Mouse (Mus musculus): Measurements from ENCODE around the gene Saysd1. TPM values are rescaled to one million over a fixed set of nuclear protein-coding genes. Genes with fewer than 3 reads are reported as not detected.

Gene Saysd1
- polyA plus RNA-seq, 1 experiment = 7.8 TPM

DNA sequence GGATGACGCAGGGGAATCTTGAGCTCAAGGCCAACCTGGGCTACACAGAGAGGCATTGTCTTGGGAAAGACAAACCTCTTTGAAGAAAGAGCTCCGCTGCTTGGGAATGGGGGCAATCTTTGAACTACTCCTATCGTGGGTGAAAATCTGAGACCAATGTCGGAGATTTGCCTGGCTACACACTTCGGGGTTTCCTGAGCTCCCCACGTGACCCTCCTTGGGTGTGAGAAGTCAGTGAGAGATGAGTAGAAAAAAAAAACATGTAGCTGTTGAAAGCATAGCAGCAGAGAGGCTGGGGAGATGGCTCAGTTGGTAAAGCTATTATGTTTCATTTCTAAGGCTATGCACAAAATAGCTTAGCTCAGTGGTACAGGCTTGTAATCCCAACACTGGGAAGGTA, 23.4 kb downstream of the Saysd1 start:
- no peak for DNase-seq (ENCODE audit: low read depth, low spot score)
- WGBS = 88% methylated on average over 6 of the region's 6 CpGs

DNA sequence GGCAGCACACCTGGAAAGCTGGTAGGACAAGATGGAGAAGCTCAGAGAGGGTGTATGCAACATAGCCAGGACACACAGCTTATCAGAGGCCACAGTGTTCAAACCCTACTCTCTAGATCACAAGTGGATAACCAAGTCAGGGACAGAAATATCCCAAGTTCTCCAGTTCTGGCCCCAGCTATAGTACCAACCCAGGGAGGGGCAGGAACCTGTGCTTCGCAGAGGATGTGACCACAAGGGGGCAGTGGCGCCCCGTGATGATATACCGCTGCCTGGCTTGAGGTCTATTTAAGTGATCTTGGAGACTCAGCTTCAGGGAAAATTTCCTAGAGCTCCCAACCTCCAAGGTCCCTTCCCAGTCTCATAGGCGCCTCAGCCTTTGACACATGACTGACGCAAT, 24.4 kb downstream of the Saysd1 start:
- WGBS = 2% methylated on average over 6 of the region's 6 CpGs
- no peak for DNase-seq (ENCODE audit: low read depth, low spot score)

DNA sequence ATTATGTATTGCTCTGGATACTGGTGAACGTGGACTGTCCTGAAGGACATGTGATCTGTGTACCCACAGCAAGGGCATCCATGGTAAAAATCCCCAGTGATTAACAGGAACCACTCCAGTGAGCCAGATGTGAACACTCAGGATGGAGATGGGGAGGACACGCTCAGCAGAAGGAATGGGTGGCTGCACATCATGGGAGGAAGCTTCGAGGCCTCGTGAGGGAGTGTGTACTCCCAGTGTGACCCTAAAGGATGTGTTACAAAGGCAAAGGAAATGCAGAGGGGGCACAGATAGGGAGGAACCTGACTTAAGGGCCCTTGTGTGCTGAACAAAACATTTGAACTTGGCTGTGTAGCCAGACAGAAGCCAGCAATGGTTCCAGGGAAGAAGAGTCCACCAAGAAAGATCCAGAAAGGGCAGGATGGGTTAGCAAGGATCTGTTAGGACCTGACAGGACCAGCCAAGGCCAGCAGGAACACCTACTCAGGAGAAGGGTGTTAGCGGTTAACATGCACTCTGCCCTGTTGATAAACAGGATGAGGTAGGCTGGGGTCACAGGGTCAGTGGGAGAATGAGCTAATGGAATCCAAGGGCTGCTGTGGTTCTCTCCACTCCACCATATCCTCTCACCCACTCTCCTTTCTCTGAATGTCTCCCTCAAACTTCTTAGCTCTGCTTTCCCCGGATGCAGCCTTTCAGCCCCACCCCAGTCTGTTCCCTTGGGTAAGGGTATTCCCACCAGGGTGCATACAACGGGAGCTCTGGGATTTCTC, 25.0 kb downstream of the Saysd1 start:
- no peak for DNase-seq (ENCODE audit: low read depth, low spot score)
- WGBS = 54% methylated on average over 7 of the region's 7 CpGs

GRCm38 (mm10) chr14:20112218-20112617, 26.1 kb downstream of the Saysd1 start:
- no peak for DNase-seq (ENCODE audit: low read depth, low spot score)
- WGBS = 88% methylated on average over 3 of the region's 3 CpGs

GRCm38 (mm10) chr14:20110945-20111344, 27.4 kb downstream of the Saysd1 start:
- WGBS = 20% methylated on average over 1 of the region's 1 CpGs
- no peak for DNase-seq (ENCODE audit: low read depth, low spot score)

DNA sequence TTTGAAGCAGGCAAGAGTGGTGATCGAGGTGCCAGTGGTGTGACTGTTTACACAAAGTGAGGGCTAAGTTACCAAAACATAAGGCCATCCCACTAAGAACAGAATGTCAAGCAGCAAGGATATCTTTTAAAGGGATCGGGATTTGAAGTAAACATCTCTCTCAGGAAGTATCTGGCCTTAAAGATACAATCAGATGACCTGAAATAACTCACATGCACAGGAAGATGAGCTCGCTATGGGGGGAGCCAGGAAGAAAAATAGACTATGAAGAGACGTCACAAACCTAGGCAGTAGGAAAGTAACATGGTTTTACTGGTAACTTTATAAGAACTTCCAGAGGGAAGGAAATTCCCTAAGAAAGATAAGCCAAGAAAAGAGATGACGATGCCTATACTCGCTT, 32.1 kb downstream of the Saysd1 start:
- WGBS = 70% methylated on average over 6 of the region's 6 CpGs
- DNase-seq (ENCODE audit: low read depth, low spot score) = no peak

GRCm38 (mm10) chr14:20103207-20103606, 35.1 kb downstream of the Saysd1 start:
- WGBS = 21% methylated on average over 4 of the region's 4 CpGs
- no peak for DNase-seq (ENCODE audit: low read depth, low spot score)

GRCm38 (mm10) chr14:20098061-20098460, 40.3 kb downstream of the Saysd1 start:
- WGBS = 30% methylated on average over 5 of the region's 5 CpGs
- no peak for DNase-seq (ENCODE audit: low read depth, low spot score)

DNA sequence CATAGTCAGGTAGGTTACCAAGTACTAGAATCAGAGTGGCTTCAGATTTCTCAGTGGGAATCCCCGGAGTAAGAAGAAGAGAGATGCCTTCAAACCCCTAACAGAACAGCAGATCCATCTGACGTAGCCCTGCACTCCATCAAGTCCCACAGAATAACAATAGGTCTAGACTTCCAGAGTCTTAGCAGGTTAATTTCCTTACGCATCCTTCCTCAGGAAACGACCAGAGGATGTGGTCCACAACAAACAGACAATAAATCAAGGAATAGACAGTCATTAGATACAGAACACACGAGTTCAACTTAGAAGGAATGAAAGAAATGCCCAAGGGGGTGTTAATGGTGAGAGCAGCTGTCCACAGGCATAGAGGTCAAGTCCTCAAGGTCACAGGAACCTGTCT, 43.4 kb downstream of the Saysd1 start:
- DNase-seq (ENCODE audit: low read depth, low spot score) = no peak
- 34% methylated on average over 5 of the region's 5 CpGs for WGBS

GRCm38 (mm10) chr14:20093493-20093892, 44.8 kb downstream of the Saysd1 start:
- 16% methylated on average over 7 of the region's 7 CpGs for WGBS
- no peak for DNase-seq (ENCODE audit: low read depth, low spot score)

- no peak for DNase-seq (ENCODE audit: low read depth, low spot score)
Observed at GRCm38 (mm10) chr14:20084335-20084734, 54.0 kb downstream of the Saysd1 start.

GRCm38 (mm10) chr14:20082536-20083325, 55.6 kb downstream of the Saysd1 start:
- WGBS = 2% methylated on average over 56 of the region's 56 CpGs
- peak; percentile 93 for DNase-seq (ENCODE audit: low read depth, low spot score)

GRCm38 (mm10) chr14:20081937-20082533, 56.3 kb downstream of the Saysd1 start:
- WGBS = 32% methylated on average over 5 of the region's 5 CpGs
- DNase-seq (ENCODE audit: low read depth, low spot score) = no peak

DNA sequence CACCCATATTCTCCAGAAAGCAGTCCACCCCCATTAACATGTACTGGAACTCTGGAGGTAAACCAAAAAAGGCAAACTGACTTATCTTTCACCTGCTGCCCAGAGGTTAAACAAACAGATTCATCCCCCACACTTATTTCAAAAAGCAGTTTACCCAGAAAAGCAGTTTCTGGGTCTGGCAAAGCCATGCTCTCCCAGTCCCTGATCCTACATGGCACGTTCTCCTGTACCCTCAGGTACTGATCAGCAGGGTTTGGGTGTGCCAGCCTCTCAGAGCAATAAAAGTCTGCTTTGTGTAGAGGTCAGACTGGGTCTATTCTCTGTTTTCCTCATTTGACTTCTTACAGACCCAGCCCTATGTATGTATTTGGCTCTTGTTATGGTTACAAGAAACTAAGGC, 57.2 kb downstream of the Saysd1 start:
- 34% methylated on average over 1 of the region's 1 CpGs for WGBS
- DNase-seq (ENCODE audit: low read depth, low spot score) = peak; percentile 64

GRCm38 (mm10) chr14:20077181-20077580, 61.2 kb downstream of the Saysd1 start:
- no peak for DNase-seq (ENCODE audit: low read depth, low spot score)
- WGBS = 62% methylated on average over 6 of the region's 6 CpGs

GRCm38 (mm10) chr14:20075544-20075943, 62.8 kb downstream of the Saysd1 start:
- WGBS = 84% methylated on average over 7 of the region's 7 CpGs
- DNase-seq (ENCODE audit: low read depth, low spot score) = no peak

GRCm38 (mm10) chr14:20074759-20075158, 63.6 kb downstream of the Saysd1 start:
- DNase-seq (ENCODE audit: low read depth, low spot score) = no peak
- WGBS = 85% methylated on average over 1 of the region's 1 CpGs

DNA sequence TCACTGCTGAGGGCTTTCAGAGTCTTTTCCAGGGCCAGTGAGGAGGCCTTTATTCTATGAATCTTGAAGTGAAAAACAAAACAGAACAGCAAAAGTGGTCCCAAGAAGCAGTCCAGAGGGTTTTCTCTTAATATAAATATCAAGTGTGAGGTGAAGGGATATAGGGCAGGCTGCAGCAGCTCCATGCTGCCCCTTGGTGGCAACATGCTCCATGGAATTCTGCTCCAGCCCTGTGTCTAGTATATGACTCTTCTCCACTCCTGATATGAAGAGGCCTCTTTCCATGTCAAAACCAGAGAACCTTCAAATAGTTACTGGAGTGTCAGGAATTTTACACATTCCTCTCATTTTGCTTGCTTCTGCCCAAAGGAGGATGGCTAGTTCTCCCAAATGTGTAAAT, 67.7 kb downstream of the Saysd1 start:
- DNase-seq (ENCODE audit: low read depth, low spot score) = no peak

GRCm38 (mm10) chr14:20068365-20068764, 70.0 kb downstream of the Saysd1 start:
- 76% methylated on average over 2 of the region's 2 CpGs for WGBS
- no peak for DNase-seq (ENCODE audit: low read depth, low spot score)

DNA sequence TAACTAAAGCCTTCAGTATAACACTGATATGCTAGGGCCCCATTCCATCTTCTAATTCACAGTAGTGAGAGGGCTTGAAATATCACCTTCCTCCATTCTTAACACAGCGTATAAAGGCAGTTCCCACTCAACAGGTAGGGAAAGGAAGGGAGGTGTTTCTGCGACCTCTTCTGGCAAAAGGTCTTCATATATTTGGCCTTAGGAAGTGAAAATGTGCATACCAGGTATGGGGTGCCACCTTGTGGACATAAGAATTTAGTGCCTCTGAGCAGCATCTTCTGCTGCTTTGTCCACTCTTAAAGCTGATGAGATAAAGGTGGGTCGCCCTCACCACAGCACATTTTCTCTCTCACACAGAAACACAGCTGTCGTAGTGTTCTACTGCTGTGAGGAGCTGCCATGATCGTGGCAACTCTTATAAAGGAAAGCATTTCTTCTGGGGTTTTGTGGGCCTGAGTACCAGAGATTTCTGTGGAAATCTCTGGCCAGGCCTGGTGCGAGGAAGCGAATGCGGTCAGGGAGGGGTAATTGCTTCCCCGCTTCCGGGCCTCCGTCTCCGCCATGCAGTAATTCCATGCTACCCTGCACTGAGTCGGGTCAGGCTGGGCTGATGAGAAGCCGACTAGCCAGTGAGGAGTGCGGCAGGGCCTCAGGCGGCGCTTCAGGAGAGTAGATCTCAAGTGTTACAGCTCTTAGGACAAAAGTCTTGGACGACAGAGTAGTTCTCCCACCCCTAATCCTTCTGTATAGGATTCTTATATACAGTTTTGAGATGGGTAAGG, 70.8 kb downstream of the Saysd1 start:
- DNase-seq (ENCODE audit: low read depth, low spot score) = no peak
- WGBS = 40% methylated on average over 18 of the region's 18 CpGs
